Mouse (Mus musculus): ENCODE measurements around the gene Il7r. TPM values are rescaled to one million over a fixed set of nuclear protein-coding genes. Genes with fewer than 3 reads are reported as not detected.
A peak's percentile ranks its signal among the peaks of the same experiment; 100 is the strongest.
"Not testable (repeated sequence)": the region's sequence is repeated elsewhere in the genome, so short reads cannot be mapped to it uniquely, and the experiment has no call there.

Gene Il7r
- total RNA-seq (2021) = 1 to 10 TPM in 1 of 2 experiments, under 1 TPM in 1; 0.35 to 2.0 TPM

- intact Hi-C loops (cut with DNase I) = no loop called here
- no peak for DNase-seq
Observed at GRCm38 (mm10) chr15:9530076-9530475, at the start of gene Il7r. Gene Il7r (minus strand): TSS chr15:9530176.

- DNase-seq = peak in 1 of 2 experiments; percentile 14
- intact Hi-C loops (cut with DNase I) = no loop called here
Observed at GRCm38 (mm10) chr15:9577303-9577702, 47.3 kb upstream of the Il7r start.

GRCm38 (mm10) chr15:9574796-9575195 is 44.8 kb upstream of the Il7r start:
- intact Hi-C loops (cut with DNase I) = no loop called here
- no peak for DNase-seq

- intact Hi-C loops (cut with DNase I) = no loop called here
- peak; percentile 46 to 48 for DNase-seq
Observed at GRCm38 (mm10) chr15:9573361-9573760, 43.4 kb upstream of the Il7r start.

- intact Hi-C loops (cut with DNase I) = no loop called here
- no peak for DNase-seq
Observed at GRCm38 (mm10) chr15:9572664-9573063, 42.7 kb upstream of the Il7r start.

GRCm38 (mm10) chr15:9571896-9572295 is 41.9 kb upstream of the Il7r start:
- DNase-seq = no peak
- intact Hi-C loops (cut with DNase I) = no loop called here

GRCm38 (mm10) chr15:9567316-9567715 is 37.3 kb upstream of the Il7r start:
- intact Hi-C loops (cut with DNase I) = no loop called here
- no peak for DNase-seq

GRCm38 (mm10) chr15:9565396-9565795 is 35.4 kb upstream of the Il7r start:
- peak in 1 of 2 experiments; percentile 7 for DNase-seq
- intact Hi-C loops (cut with DNase I) = no loop called here

GRCm38 (mm10) chr15:9564156-9564555 is 34.2 kb upstream of the Il7r start:
- intact Hi-C loops (cut with DNase I) = no loop called here

GRCm38 (mm10) chr15:9557264-9557663 is 27.3 kb upstream of the Il7r start:
- DNase-seq; intact Hi-C loops (cut with DNase I): not testable (repeated sequence)

More at GRCm38 (mm10) chr15:9564156-9564555, 34.2 kb upstream of the Il7r start:
- no peak for DNase-seq

GRCm38 (mm10) chr15:9548951-9549350 is 19.0 kb upstream of the Il7r start:
- no peak for DNase-seq
- intact Hi-C loops (cut with DNase I) = no loop called here

- DNase-seq = no peak
- intact Hi-C loops (cut with DNase I) = no loop called here
Observed at GRCm38 (mm10) chr15:9535200-9535599, 5.2 kb upstream of the Il7r start.

GRCm38 (mm10) chr15:9533356-9533902 is 3.5 kb upstream of the Il7r start:
- no peak for DNase-seq
- intact Hi-C loops (cut with DNase I) = no loop called here

GRCm38 (mm10) chr15:9529646-9530045 is 330 bp downstream of the Il7r start:
- DNase-seq = no peak
- intact Hi-C loops (cut with DNase I) = no loop called here

- DNase-seq = no peak
- intact Hi-C loops (cut with DNase I) = no loop called here
Observed at GRCm38 (mm10) chr15:9528186-9528935, 1.6 kb downstream of the Il7r start.

GRCm38 (mm10) chr15:9526412-9526811 is 3.6 kb downstream of the Il7r start:
- intact Hi-C loops (cut with DNase I) = no loop called here
- no peak for DNase-seq

GRCm38 (mm10) chr15:9524907-9525306 is 5.1 kb downstream of the Il7r start:
- intact Hi-C loops (cut with DNase I) = no loop called here
- no peak for DNase-seq

- DNase-seq = peak; percentile 3 to 14
- intact Hi-C loops (cut with DNase I) = no loop called here
Observed at GRCm38 (mm10) chr15:9523956-9524355, 6.0 kb downstream of the Il7r start.

- DNase-seq = no peak
- intact Hi-C loops (cut with DNase I) = no loop called here
Observed at GRCm38 (mm10) chr15:9523059-9523458, 6.9 kb downstream of the Il7r start.

GRCm38 (mm10) chr15:9492077-9492476 is 37.9 kb downstream of the Il7r start:
- intact Hi-C loops (cut with DNase I) = no loop called here
- DNase-seq = no peak

GRCm38 (mm10) chr15:9489417-9490118 is 40.4 kb downstream of the Il7r start:
- intact Hi-C loops (cut with DNase I) = no loop called here
- DNase-seq = no peak

GRCm38 (mm10) chr15:9473188-9473587 is 56.8 kb downstream of the Il7r start:
- intact Hi-C loops (cut with DNase I) = no loop called here
- no peak for DNase-seq
